Mouse (Mus musculus) adrenal gland, postnatal 25 days (tissue): ENCODE measurements around the gene Prss46. TPM values are rescaled to one million over a fixed set of nuclear protein-coding genes. Genes with fewer than 3 reads are reported as not detected.

Experiments
- DNase-seq: peaks from one replicate; pipeline ENCODE4 v3.0.0; 2021; ENCODE audit warnings: mixed read lengths
- total RNA-seq: library from RNA; stranded (reverse); gene quantifications from 2 replicates; pipeline ENCODE4 v1.2.3, GENCODE M21; 2021

Gene Prss46
- total RNA-seq, 1 experiment from 2014 or later: not detected

DNA sequence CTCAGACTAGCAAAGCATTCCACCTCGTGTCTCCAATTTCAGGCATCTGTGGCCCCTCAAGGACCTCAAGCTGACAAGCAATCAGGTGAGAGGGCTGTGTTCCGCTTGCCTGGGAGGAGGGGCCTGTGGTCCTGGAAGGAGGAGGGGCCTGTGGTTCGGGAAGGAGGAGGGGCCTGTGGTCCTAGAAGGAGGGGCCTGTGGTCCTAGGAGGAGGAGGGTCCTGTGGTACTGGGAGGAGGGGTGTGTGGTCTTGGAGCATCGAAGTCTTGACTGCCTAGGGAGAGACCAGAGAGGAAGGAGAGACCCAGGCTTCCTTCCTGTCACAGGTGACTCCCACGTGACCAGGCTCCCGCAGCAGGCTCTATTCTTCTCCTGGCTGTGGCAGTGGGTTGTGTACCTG lies 52.3 kb downstream of the Prss46 start:
- no peak for DNase-seq

GRCm38 (mm10) chr9:110899451-110900008 lies 55.2 kb downstream of the Prss46 start:
- no peak for DNase-seq

DNA sequence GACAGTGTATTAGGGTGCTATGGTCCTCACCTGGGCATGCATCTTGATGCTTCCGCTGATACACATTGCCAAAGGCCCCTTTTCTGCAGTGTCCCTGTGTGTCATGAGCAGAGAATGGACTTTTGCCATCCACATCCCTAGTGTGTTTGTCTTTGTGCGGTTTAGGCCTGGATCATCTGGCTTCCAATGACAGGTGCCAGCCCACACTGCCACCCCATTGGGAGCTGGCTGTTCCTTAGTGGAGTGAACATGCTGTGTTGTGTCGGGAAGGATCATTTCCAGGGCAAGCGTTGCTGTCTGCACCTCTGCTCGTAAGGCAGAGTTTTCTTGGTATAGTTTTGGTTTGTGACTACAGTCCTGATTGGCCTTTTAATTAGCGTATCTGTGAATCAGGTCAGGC lies 56.9 kb downstream of the Prss46 start:
- DNase-seq: no peak

- DNase-seq: no peak
Observed at GRCm38 (mm10) chr9:110902271-110902670, 58.0 kb downstream of the Prss46 start.

Other genes with a start within 250 kb of the Prss46 start
- gene Nradd, start 220.1 kb upstream of the Prss46 start, total RNA-seq: 18.5 and 20.9 TPM in 2 replicates
- gene Nbeal2, start 190.3 kb upstream of the Prss46 start, total RNA-seq: 7.9 and 10.1 TPM in 2 replicates
- 64.0 and 69.5 TPM in 2 replicates for gene Ccdc12, start 188.0 kb upstream of the Prss46 start, total RNA-seq
- 1.2 TPM in 1 of 2 replicates, not detected in the other for gene Myl3, start 102.6 kb upstream of the Prss46 start, total RNA-seq
- 8.0 and 9.7 TPM in 2 replicates for gene Pth1r, start 97.4 kb upstream of the Prss46 start, total RNA-seq
- not detected in 2 replicates for gene Prss42, start 46.3 kb upstream of the Prss46 start, total RNA-seq
- not detected in 2 replicates for gene Prss44, start 30.5 kb upstream of the Prss46 start, total RNA-seq
- gene Prss43, start 17.8 kb upstream of the Prss46 start, total RNA-seq: not detected in 2 replicates
- not detected in 2 replicates for gene Prss45, start 9.9 kb upstream of the Prss46 start, total RNA-seq
- gene Prss50, start 13.5 kb downstream of the Prss46 start, total RNA-seq: not detected in 2 replicates
- gene Als2cl, start 35.4 kb downstream of the Prss46 start, total RNA-seq: 19.7 and 22.1 TPM in 2 replicates
- 2.0 and 2.3 TPM in 2 replicates for gene Tmie, start 35.6 kb downstream of the Prss46 start, total RNA-seq
- not detected in 2 replicates for gene Fam240a, start 72.4 kb downstream of the Prss46 start, total RNA-seq
- gene Tdgf1, start 101.7 kb downstream of the Prss46 start, total RNA-seq: not detected in 2 replicates
- 8.9 and 10.5 TPM in 2 replicates for gene Lrrc2, start 107.0 kb downstream of the Prss46 start, total RNA-seq
- gene Rtp3, start 146.1 kb downstream of the Prss46 start, total RNA-seq: 3.0 and 4.8 TPM in 2 replicates
- 0.49 and 2.4 TPM in 2 replicates for gene Ltf, start 174.8 kb downstream of the Prss46 start, total RNA-seq
- 4.2 and 4.5 TPM in 2 replicates for gene Ccrl2, start 213.0 kb downstream of the Prss46 start, total RNA-seq